Comparison of ENCODE assay signal across 8 mouse cellular contexts in genomic region chr3:127446173-127446572, GRCm38 (mm10). TPM values are rescaled to one million over a fixed set of nuclear protein-coding genes. Genes with fewer than 3 reads are reported as not detected.
A peak's percentile ranks its signal among the peaks of the same experiment; 100 is the strongest.
DNase-seq lines count a peak whose midpoint lies in the region; ATAC-seq and TF ChIP-seq lines count a peak whose summit lies in the region.

No protein-coding gene starts in this region.

- H3K4me3 ChIP-seq in cortical plate, adult 2 months (ENCODE audit: insufficient read depth, low read length), result no peak overlapping the region
- H3K4me3 ChIP-seq in liver, postnatal 0 days (ENCODE audit: low read depth, low read length), result no peak overlapping the region
- H3K4me3 ChIP-seq in neural tube, embryonic 15.5 days (replicated peaks), result no peak overlapping the region

- H3K4me2 ChIP-seq in liver, postnatal 0 days (ENCODE audit: low read depth, low read length), result no peak overlapping the region
- no peak overlapping the region for H3K4me2 ChIP-seq in neural tube, embryonic 15.5 days

- no peaks in the 10 kb centered on the region for H3K9me3 ChIP-seq in liver, postnatal 0 days (ENCODE audit: low read length)
- no peaks in the 10 kb centered on the region for H3K9me3 ChIP-seq in neural tube, embryonic 15.5 days (replicated peaks)

- H3K27ac ChIP-seq in cortical plate, adult 2 months (ENCODE audit: insufficient read depth, low read length), result no peak overlapping the region
- H3K27ac ChIP-seq in liver, postnatal 0 days (ENCODE audit: low read depth), result no peak overlapping the region
- no peak overlapping the region for H3K27ac ChIP-seq in neural tube, embryonic 15.5 days (replicated peaks)

- H3K27me3 ChIP-seq in liver, postnatal 0 days (ENCODE audit: insufficient read depth, low read length), result no peaks in the 10 kb centered on the region
- no peaks in the 10 kb centered on the region for H3K27me3 ChIP-seq in neural tube, embryonic 15.5 days (replicated peaks)

- TF ChIP-seq CTCF in cortical plate, adult 2 months (IDR thresholded peaks at IDR 0.05; ENCODE audit: extremely low read depth, insufficient read depth, low read length), result peak; percentile 83
- peak; percentile 65 for TF ChIP-seq CTCF in liver, postnatal 0 days (IDR thresholded peaks at IDR 0.05; ENCODE audit: low read depth)

- H3K36me3 ChIP-seq in liver, postnatal 0 days (replicated peaks; ENCODE audit: insufficient read depth, low read length), result no peaks in the 10 kb centered on the region
- no peaks in the 10 kb centered on the region for H3K36me3 ChIP-seq in neural tube, embryonic 15.5 days

- TF ChIP-seq POLR2A in cortical plate, adult 2 months (IDR thresholded peaks at IDR 0.05; ENCODE audit: extremely low read depth, insufficient read depth, low read length), result no peak

- 34% methylated on average over 5 of the region's 5 CpGs for WGBS in liver, postnatal 0 days (ENCODE audit: insufficient replicate concordance)
- 38% methylated on average over 5 of the region's 5 CpGs for WGBS in neural tube, embryonic 15.5 days

- no peaks in the 10 kb centered on the region for H3K4me1 ChIP-seq in cortical plate, adult 2 months (ENCODE audit: control insufficient read depth, insufficient read depth, low read length)
- no peaks in the 10 kb centered on the region for H3K4me1 ChIP-seq in liver, postnatal 0 days (ENCODE audit: insufficient read depth)
- no peaks in the 10 kb centered on the region for H3K4me1 ChIP-seq in neural tube, embryonic 15.5 days

- H3K9ac ChIP-seq in liver, postnatal 0 days (replicated peaks), result no peak overlapping the region
- no peak overlapping the region for H3K9ac ChIP-seq in neural tube, embryonic 15.5 days (replicated peaks)

- TF ChIP-seq EP300 in liver, postnatal 0 days (IDR thresholded peaks at IDR 0.05; ENCODE audit: low read depth), result no peak

- no peak for ATAC-seq in liver, postnatal 0 days
- ATAC-seq in neural tube, embryonic 15.5 days (ENCODE audit: low FRiP score), result peak; percentile 88

- DNase-seq in A20 (ENCODE audit: low read depth, low spot score) (peak; percentile 53), adipocyte (ENCODE audit: low spot score) (peak; percentile 52)
- peak; percentile 37 for DNase-seq in gastrocnemius, postnatal 25 days
- DNase-seq in kidney, postnatal 4 days, result peak; percentile 74 to 75
- DNase-seq in liver, postnatal 0 days, result peak; percentile 72
- DNase-seq in thymus, postnatal 4 days, result peak; percentile 63

RNA-seq across cellular contexts. Expression of gene Ank2, which starts 53.0 kb away (rescaled TPM):
- polyA plus RNA-seq in cortical plate, adult 2 months (2012; rRNA removed), result 348 and 352 TPM in 2 replicates
- total RNA-seq in gastrocnemius, postnatal 25 days (2021), result 10 to 100 TPM; 93.4 to 95.2 TPM
- 4.7 and 5.1 TPM in 2 replicates for polyA plus RNA-seq in liver, postnatal 0 days (2015; fragmentation: Nextera tagmentation; extraction: Ambion mirVana)
- polyA plus RNA-seq in neural tube, embryonic 15.5 days (2015; fragmentation: Nextera tagmentation; extraction: Ambion mirVana), result 136 and 166 TPM in 2 replicates

Comparison
In these comparisons a context has a peak if more than half of its experiments do, and no peak if none do; other contexts are left out.
1. RNA of gene Ank2, which starts 53.0 kb away (polyA plus RNA-seq): 348 to 352 TPM in cortical plate, adult 2 months and 136 to 166 TPM in neural tube, embryonic 15.5 days; 4.7 to 5.1 TPM in liver, postnatal 0 days; every median in the first group is over 10 times any median in the second.
2. Peak in every context shown above with its lines, with median percentiles within 50 percentile points of each other: DNase-seq.